Mouse (Mus musculus) embryonic facial prominence, embryonic 10.5 days (tissue): ENCODE data around the gene Msl1. TPM values are rescaled to one million over a fixed set of nuclear protein-coding genes. Genes with fewer than 3 reads are reported as not detected.
A peak's percentile ranks its signal among the peaks of the same experiment; 100 is the strongest.

Experiments used
- DNase-seq: peaks from one replicate; pipeline ENCODE4 v3.0.0-alpha.2; 2017; ENCODE audit warnings: low spot score
- H3K27ac ChIP-seq: fragments of 300-500 bp; sonication (generic); replicated peaks from 2 replicates; pipeline ENCODE4 v1.5.1; 2016; ENCODE audit warnings: mild to moderate bottlenecking
- H3K27me3 ChIP-seq: fragments of 300-500 bp; sonication (generic); replicated peaks from 2 replicates; pipeline ENCODE4 v1.6.1; 2016; ENCODE audit warnings: low read depth, mild to moderate bottlenecking; ENCODE audit not compliant: poor library complexity, severe bottlenecking
- H3K36me3 ChIP-seq: fragments of 300-500 bp; sonication (generic); replicated peaks from 2 replicates; pipeline ENCODE4 v1.6.1; 2016; ENCODE audit warnings: mild to moderate bottlenecking, moderate library complexity
- H3K4me1 ChIP-seq: fragments of 300-500 bp; sonication (generic); 2 replicates; pipeline ENCODE4 v1.6.1; 2016
- H3K4me3 ChIP-seq: fragments of 300-500 bp; sonication (generic); 2 replicates; pipeline ENCODE4 v1.5.1; 2016; ENCODE audit warnings: mild to moderate bottlenecking, moderate library complexity
- H3K9me3 ChIP-seq: fragments of 300-500 bp; sonication (generic); 2 replicates; pipeline ENCODE4 v1.6.1; 2016; ENCODE audit warnings: mild to moderate bottlenecking
- WGBS: fragments of 180-500 bp; shearing (Covaris S2); methylation state at CpG from one replicate; pipeline ENCODE4 v1.1.7; 2016; 5-methylcytosine and 5-hydroxymethylcytosine counted together
- polyA plus RNA-seq: library from polyadenylated mRNA; unstranded; fragments of >200 nt; fragmentation: Nextera tagmentation; extraction: Ambion mirVana; gene quantifications from 2 replicates; pipeline ENCODE4 v1.2.1, GENCODE M21; 2016

Gene Msl1
- polyA plus RNA-seq, 1 experiment from 2014 or later, result 23.4 TPM

DNA sequence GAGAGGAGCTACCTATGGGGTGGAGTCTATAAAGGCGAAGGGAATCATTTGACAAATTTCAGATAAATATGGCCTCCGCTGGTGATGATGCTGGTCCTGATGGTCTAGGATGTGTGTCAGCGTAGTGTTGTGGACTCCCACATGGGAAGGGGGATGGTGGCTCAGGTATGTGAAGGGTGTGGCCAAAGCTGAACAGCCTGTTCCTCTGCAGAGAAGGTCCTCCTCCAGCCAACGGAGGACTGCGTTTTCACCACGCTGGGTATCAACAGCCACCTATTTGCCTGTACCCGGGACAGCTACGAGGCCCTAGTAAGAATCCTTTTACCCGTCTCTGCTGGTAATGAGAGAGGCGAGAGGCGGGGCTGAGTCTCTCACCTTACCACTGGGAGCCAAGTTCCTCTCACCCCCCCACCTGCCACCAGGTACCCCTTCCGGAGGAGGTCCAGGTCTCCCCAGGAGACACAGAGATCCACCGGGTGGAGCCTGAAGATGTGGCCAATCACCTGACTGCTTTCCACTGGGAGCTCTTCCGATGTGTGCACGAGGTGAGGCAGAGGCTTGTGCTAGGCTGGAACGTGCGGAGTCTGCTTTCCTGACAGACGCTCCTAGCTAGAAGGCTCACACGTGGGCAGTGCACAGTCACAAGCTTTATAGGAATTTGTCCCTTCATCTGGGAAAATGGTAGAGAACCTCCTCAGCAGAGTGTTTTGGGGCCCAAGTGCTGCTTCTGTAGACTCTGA lies 51.7 kb downstream of the Msl1 start:
- Histone ChIP-seq H3K27ac (no peak overlapping the region), H3K4me3 (no peak overlapping the region)
- WGBS, result 62% methylated on average over 19 of the region's 19 CpGs

DNA sequence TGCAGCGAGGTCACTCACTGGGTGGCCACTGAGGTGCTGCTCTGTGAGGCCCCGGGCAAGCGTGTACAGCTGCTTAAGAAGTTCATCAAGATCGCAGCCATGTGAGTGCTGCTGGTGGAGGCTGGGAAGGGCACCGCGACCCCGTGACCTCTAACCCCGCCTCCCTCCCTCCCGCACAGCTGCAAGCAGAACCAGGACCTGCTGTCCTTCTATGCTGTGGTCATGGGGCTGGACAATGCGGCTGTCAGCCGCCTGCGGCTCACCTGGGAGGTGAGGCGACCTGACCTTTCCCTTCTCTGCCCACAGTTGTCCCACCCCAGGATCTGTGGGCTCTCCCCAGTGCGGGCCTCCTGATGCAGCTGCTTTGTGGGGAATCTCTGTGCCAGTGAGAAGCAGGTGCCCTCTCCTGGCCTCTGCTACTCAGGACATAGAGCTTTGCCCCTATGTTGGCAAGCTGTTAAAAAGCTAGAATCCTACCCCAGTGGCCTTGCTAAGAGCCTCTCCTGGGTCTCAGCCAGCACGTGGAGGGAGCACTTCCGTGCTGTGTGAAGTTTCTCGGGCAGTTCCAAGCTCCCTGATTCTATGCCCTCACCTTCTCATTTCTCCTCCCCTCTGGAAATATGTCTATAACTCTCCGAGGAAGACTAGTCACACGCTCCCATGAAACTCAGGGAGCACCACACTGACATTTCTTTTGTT lies 54.0 kb downstream of the Msl1 start:
- Histone ChIP-seq H3K4me1 (peaks cover 38% of the 10 kb centered on the region), H3K27me3 (peaks cover 35% of the 10 kb centered on the region), H3K27ac (peak overlapping the region; percentile 57; the same call in 1 of the 2 replicates), H3K36me3 (no peaks in the 10 kb centered on the region), H3K4me3 (peak overlapping the region; percentile 41), H3K9me3 (no peaks in the 10 kb centered on the region)
- 10% methylated on average over 19 of the region's 19 CpGs for WGBS
- peak; percentile 62 for DNase-seq

More for the DNA sequence above, 51.7 kb downstream of the Msl1 start:
- Histone ChIP-seq H3K36me3 (no peaks in the 10 kb centered on the region), H3K9me3 (no peaks in the 10 kb centered on the region), H3K4me1 (peaks cover 25% of the 10 kb centered on the region), H3K27me3 (peaks cover 35% of the 10 kb centered on the region)
- no peak for DNase-seq

DNA sequence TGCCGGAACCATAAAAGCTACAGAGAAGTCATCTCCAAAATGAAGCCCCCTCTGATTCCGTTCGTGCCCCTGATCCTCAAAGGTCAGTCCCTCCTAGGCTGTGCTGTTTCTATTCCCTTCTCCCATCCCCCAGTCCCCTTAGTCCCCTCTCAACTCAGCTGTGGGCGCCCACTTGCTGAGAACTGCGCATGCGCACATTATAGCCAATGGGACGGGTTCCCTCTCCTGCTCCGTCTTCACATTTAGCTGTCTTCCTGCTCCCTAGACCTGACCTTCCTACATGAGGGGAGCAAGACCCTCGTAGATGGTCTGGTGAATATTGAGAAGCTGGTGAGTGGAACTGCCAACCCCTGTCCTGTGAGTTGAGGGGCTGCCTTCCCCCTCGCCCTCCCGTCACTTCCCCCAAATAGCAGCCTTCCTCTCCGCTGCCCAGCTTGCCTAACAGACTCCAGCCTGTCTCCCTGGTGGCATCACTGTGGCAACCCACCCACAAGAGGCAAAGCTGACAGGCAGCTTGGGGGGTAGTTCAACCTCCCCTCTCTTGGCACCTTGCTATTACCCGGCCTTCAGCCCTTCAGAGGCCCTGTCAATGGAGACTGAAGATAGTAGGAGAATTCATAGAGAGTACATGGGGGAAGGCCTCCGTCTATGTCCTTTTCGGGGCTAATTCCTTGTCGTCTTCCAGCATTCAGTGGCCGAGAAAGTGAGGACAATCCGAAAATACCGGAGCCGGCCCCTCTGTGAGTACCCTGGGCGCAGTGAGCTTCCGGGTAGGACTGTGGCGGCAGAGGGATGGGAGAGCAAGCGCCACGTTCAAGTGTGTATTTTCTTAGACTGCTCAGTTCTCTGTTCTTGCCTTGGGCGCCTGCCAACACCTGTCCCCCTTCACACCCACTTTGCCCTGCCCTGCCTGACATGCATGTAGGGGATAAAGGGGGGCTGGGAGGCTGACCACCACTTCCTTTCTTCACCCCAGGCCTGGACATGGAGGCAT lies 55.1 kb downstream of the Msl1 start:
- DNase-seq, result peak; percentile 49
- Histone ChIP-seq H3K36me3 (no peaks in the 10 kb centered on the region), H3K4me1 (peaks cover 38% of the 10 kb centered on the region), H3K4me3 (peak overlapping the region; percentile 31; the same call in 1 of the 2 replicates), H3K9me3 (no peaks in the 10 kb centered on the region), H3K27ac (peak overlapping the region; percentile 57), H3K27me3 (peaks cover 31% of the 10 kb centered on the region)
- WGBS, result 67% methylated on average over 26 of the region's 26 CpGs

DNA sequence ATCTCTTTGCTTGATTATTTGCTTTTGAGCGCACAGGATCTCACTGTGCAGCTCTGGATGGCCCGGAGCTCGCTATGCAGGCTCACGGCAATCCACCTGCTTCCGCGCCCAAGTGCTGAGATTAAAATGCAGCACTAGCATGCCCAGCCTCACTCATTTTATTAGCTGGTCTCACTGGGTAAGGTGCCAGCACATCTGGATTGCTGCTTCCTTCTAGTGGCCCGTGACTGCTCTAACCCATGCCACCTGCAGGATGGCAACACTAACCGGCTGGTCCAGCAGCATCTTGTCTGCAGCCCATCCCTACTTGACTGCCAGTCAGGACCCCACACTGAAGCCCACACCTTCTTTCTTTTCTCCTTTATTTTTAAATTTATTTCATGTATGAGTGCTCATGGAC lies 58.8 kb downstream of the Msl1 start:
- 91% methylated on average over 8 of the region's 8 CpGs for WGBS
- Histone ChIP-seq H3K9me3 (no peaks in the 10 kb centered on the region), H3K4me3 (no peak overlapping the region), H3K27ac (no peak overlapping the region), H3K36me3 (no peaks in the 10 kb centered on the region), H3K4me1 (peaks cover 37% of the 10 kb centered on the region), H3K27me3 (peaks cover 21% of the 10 kb centered on the region)
- DNase-seq, result no peak

DNA sequence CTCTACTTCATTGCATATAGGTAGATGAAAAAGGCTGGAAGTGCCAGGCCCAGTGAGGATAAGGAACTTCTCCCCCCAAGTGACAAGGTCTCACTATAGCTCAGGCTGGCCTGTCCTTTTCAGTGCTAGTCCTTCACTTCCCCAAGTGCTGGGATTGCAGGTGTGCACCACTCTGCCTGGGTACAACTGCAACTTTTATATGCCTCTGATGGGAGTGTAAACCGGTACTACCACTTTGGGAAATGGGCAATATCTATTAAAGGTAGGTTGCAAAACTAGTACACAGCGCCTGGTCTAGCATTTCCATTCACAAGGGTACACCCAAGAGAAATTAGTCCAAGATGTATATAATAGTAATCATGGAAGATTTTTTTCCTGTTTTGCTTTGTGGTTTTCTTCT lies 59.3 kb downstream of the Msl1 start:
- 92% methylated on average over 2 of the region's 2 CpGs for WGBS
- DNase-seq, result no peak
- H3K9me3 ChIP-seq, result no peaks in the 10 kb centered on the region

More for the DNA sequence above, 59.3 kb downstream of the Msl1 start:
- Histone ChIP-seq H3K4me3 (no peak overlapping the region), H3K4me1 (peaks cover 32% of the 10 kb centered on the region), H3K27me3 (peaks cover 16% of the 10 kb centered on the region; the same call in 1 of the 2 replicates), H3K27ac (no peak overlapping the region), H3K36me3 (no peaks in the 10 kb centered on the region)

Other genes with a start within 250 kb of the Msl1 start
- gene Ikzf3, start 249.5 kb upstream of the Msl1 start, polyA plus RNA-seq, result 0.05 and 0.13 TPM in 2 replicates
- 0.20 and 0.47 TPM in 2 replicates for gene Zpbp2, start 244.4 kb upstream of the Msl1 start, polyA plus RNA-seq
- 56.7 and 57.7 TPM in 2 replicates for gene Ormdl3, start 208.1 kb upstream of the Msl1 start, polyA plus RNA-seq
- not detected in 2 replicates for gene Lrrc3c, start 197.2 kb upstream of the Msl1 start, polyA plus RNA-seq
- 1.3 and 2.0 TPM in 2 replicates for gene Gm12355, start 169.9 kb upstream of the Msl1 start, polyA plus RNA-seq
- not detected in 2 replicates for gene Gsdma3, start 169.2 kb upstream of the Msl1 start, polyA plus RNA-seq
- gene Gsdma2, start 148.8 kb upstream of the Msl1 start, polyA plus RNA-seq, result not detected in 2 replicates
- not detected in 2 replicates for gene Gsdma, start 131.2 kb upstream of the Msl1 start, polyA plus RNA-seq
- gene Psmd3, start 113.0 kb upstream of the Msl1 start, polyA plus RNA-seq, result 249 and 262 TPM in 2 replicates
- not detected in 2 replicates for gene Csf3, start 94.3 kb upstream of the Msl1 start, polyA plus RNA-seq
- 73.9 and 78.1 TPM in 2 replicates for gene Med24, start 66.1 kb upstream of the Msl1 start, polyA plus RNA-seq
- 8.8 and 9.1 TPM in 2 replicates for gene Thra, start 54.9 kb upstream of the Msl1 start, polyA plus RNA-seq
- 1.1 and 1.8 TPM in 2 replicates for gene Nr1d1, start 20.2 kb upstream of the Msl1 start, polyA plus RNA-seq
- 47.5 and 48.3 TPM in 2 replicates for gene Casc3, start 9.4 kb downstream of the Msl1 start, polyA plus RNA-seq
- gene Rapgefl1, start 41.3 kb downstream of the Msl1 start, polyA plus RNA-seq, result 1.4 and 1.8 TPM in 2 replicates
- gene Wipf2, start 68.1 kb downstream of the Msl1 start, polyA plus RNA-seq, result 5.0 and 5.4 TPM in 2 replicates
- gene Cdc6, start 112.3 kb downstream of the Msl1 start, polyA plus RNA-seq, result 65.1 and 69.1 TPM in 2 replicates
- 34.0 and 35.6 TPM in 2 replicates for gene Rara, start 132.3 kb downstream of the Msl1 start, polyA plus RNA-seq
- 0.25 TPM in 1 of 2 replicates, not detected in the other for gene Gjd3, start 187.5 kb downstream of the Msl1 start, polyA plus RNA-seq
- 332 and 336 TPM in 2 replicates for gene Top2a, start 228.7 kb downstream of the Msl1 start, polyA plus RNA-seq
- gene Igfbp4, start 245.7 kb downstream of the Msl1 start, polyA plus RNA-seq, result 658 and 684 TPM in 2 replicates